Mouse (Mus musculus) urinary bladder, adult 18-20 months (tissue): Measurements from ENCODE around the gene AC192777.2.
"Not testable (repeated sequence)": the region's sequence is repeated elsewhere in the genome, so short reads cannot be mapped to it uniquely, and the experiment has no call there.

ENCODE experiments used
- DNase-seq, 2 experiments: peaks; one replicate each; pipeline ENCODE4 v3.0.0; 2022; ENCODE audit warnings: low spot score in 2 of 2, mixed read lengths in 2 of 2

AC192777.2 gene

GRCm38 (mm10) chr17:40095150-40095549 is at the start of gene AC192777.2:
Gene AC192777.2, plus strand, starts transcription at chr17:40095450.
- DNase-seq = not testable (repeated sequence)

DNA sequence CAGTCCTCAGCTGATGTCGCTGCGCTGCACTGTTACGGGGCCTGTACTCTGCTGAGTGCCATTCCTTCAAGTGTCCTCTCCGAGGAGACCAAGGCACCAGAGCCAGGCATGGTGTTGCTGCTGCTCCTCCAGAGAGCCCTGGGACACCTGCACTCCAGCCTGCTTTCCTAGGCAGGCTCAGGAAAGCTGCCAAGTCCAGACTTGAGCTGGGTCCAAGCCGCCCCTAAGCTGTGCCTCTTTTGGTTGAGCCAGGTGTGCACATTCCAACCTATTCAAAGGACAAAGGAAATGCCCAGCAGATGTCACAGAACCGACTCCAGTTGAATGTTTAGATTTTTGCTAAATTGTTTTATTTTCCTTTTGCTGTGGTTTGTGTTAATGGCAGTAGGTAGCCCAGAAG is 20.9 kb downstream of the AC192777.2 start:
- DNase-seq = not testable (repeated sequence)

DNA sequence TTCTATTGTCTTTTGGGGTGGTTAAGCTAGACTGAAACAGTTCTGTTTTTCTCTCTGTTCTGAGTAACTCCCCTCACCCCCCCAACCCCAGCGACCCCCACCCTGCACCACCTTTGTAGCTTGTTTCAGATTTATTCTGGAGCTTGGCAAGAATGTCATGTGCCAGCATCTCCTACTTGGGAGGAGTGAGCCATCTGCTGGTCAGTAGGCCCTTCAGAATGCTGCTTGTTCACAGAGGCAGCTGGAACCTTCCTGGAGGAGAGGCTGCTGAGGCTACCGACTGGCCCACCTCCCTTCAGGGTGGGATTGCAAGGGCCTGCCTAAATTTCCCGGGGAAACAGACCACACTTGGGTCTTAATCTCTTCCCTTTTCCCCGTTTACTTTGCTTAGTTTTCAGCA is 21.6 kb downstream of the AC192777.2 start:
- DNase-seq = not testable (repeated sequence)
